Comparison of ENCODE assay signal across 9 mouse cellular contexts in the genomic region with DNA sequence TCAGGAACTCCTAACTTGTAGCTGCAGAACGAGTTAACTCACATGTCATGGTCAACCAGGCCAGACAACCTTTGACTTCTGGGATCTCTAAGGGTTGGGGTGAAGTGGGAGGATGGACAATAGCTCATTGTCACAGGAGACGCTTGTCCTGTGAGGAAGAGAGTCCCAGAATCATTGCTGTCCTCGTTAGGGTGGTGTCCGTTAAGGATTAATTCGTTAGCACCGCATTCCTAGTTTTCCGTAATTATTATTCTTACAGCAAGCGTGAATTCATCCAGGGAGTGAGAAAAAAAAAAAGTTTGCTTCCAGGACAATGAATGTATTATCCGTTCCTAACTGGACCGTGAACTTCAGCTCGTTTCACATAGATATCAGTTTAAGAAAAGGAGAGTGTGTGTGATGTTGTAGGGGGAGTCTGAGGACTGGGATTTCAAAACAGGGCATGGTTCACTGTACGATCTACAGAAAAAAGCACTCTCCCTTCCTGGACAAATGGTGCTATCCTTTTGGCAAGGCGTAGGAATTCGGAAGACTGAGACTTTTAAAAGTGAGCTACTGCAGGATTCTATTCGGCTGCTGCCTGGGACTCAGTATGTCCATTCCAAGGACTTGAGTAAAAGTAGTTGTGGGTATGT.
DNase-seq lines count a peak whose midpoint lies in the region; ATAC-seq and TF ChIP-seq lines count a peak whose summit lies in the region.
"Had no signal": no experiment of that assay in that cellular context is flagged by ENCODE, and none has a peak within 500 bp of the region (broad histone marks: within the 10 kb centered on the region; RNA-seq: fewer than 3 reads in every experiment).

No protein-coding gene starts in this region.

- no peaks in the 10 kb centered on the region for H3K4me1 ChIP-seq in heart, adult 2 months (ENCODE audit: control insufficient read depth, insufficient read depth, low read length)
- peaks cover 61% of the 10 kb centered on the region for H3K4me1 ChIP-seq in forebrain, embryonic 15.5 days
- peaks cover 22% of the 10 kb centered on the region for H3K4me1 ChIP-seq in limb, embryonic 14.5 days (ENCODE audit: control insufficient read depth, insufficient read depth, low read length)

- no peaks in the 10 kb centered on the region for H3K9me3 ChIP-seq in forebrain, embryonic 15.5 days
- no peaks in the 10 kb centered on the region for H3K9me3 ChIP-seq in limb, embryonic 14.5 days (ENCODE audit: control insufficient read depth, low read length)

- DNase-seq in heart, adult 2 months: no peak
- DNase-seq in heart, adult 11 months: no peak
- peak; percentile 85 for DNase-seq in Muller cell, postnatal 12 days (ENCODE audit: inconsistent ontology term)
- no peak for DNase-seq in limb, embryonic 14.5 days (ENCODE audit: low spot score)
- no peak for DNase-seq in liver
- DNase-seq in right cerebral cortex, postnatal 36 days (ENCODE audit: low spot score in 2 of 2): no peak
- DNase-seq in lung, postnatal 14 days: no peak
- DNase-seq: cerebellum, adult 9-11 months had no signal

- H3K27ac ChIP-seq in heart, adult 2 months: no peak overlapping the region; the same call in 1 of the 2 replicates
- peak overlapping the region; percentile 90 for H3K27ac ChIP-seq in forebrain, embryonic 15.5 days (replicated peaks)
- no peak overlapping the region for H3K27ac ChIP-seq in limb, embryonic 14.5 days (replicated peaks; ENCODE audit: low read depth, low read length)

- ATAC-seq in forebrain, embryonic 15.5 days (replicated peaks): peak; percentile 53
- ATAC-seq in limb, embryonic 14.5 days (ENCODE audit: low FRiP score, low read depth): no peak

- peak overlapping the region; percentile 46 for H3K4me2 ChIP-seq in forebrain, embryonic 15.5 days (replicated peaks)
- H3K4me2 ChIP-seq in limb, embryonic 14.5 days (replicated peaks; ENCODE audit: low read depth, low read length, severe bottlenecking): peak overlapping the region; percentile 33

- no peak for TF ChIP-seq POLR2A in heart, adult 2 months (IDR thresholded peaks at IDR 0.05; ENCODE audit: insufficient read depth, low read depth, low read length)
- no peak for TF ChIP-seq POLR2A in limb, embryonic 14.5 days (IDR thresholded peaks at IDR 0.05; ENCODE audit: borderline replicate concordance, extremely low read depth, insufficient read depth, insufficient read length)

- 0 out of 2 replicates have a peak overlapping the region, but pooled peaks have one; percentile 34 for H3K9ac ChIP-seq in heart, adult 2 months (ENCODE audit: low read depth, low read length)
- peak overlapping the region; percentile 45 for H3K9ac ChIP-seq in forebrain, embryonic 15.5 days (replicated peaks)
- no peak overlapping the region for H3K9ac ChIP-seq in limb, embryonic 14.5 days (ENCODE audit: low read depth, low read length, severe bottlenecking)

- no peaks in the 10 kb centered on the region for H3K79me2 ChIP-seq in heart, adult 2 months (replicated peaks; ENCODE audit: control insufficient read depth, insufficient read depth, low read length)

- intact Hi-C loops in heart, adult 2 months (cut with DNase I): no loop called here

- TF ChIP-seq CTCF in heart, adult 2 months (IDR thresholded peaks at IDR 0.05): no peak

- H3K4me3 ChIP-seq in heart, adult 2 months: no peak overlapping the region
- peak overlapping the region; percentile 36 for H3K4me3 ChIP-seq in forebrain, embryonic 15.5 days
- peak overlapping the region; percentile 3; the same call in 1 of the 2 replicates for H3K4me3 ChIP-seq in limb, embryonic 14.5 days (replicated peaks; ENCODE audit: low read length)

- no peaks in the 10 kb centered on the region for H3K27me3 ChIP-seq in heart, adult 2 months (ENCODE audit: control insufficient read depth, insufficient read depth, low read length)
- H3K27me3 ChIP-seq in forebrain, embryonic 15.5 days: no peaks in the 10 kb centered on the region
- H3K27me3 ChIP-seq in limb, embryonic 14.5 days (ENCODE audit: control insufficient read depth, insufficient read depth, low read length): peaks cover 22% of the 10 kb centered on the region

- no peaks in the 10 kb centered on the region for H3K36me3 ChIP-seq in heart, adult 2 months (ENCODE audit: control insufficient read depth, insufficient read depth, low read length)
- no peaks in the 10 kb centered on the region for H3K36me3 ChIP-seq in forebrain, embryonic 15.5 days
- H3K36me3 ChIP-seq in limb, embryonic 14.5 days (ENCODE audit: control insufficient read depth, insufficient read depth, low read length): no peaks in the 10 kb centered on the region

- no peak for TF ChIP-seq EP300 in heart, adult 2 months (IDR thresholded peaks at IDR 0.05; ENCODE audit: insufficient read depth, low read depth, low read length)

- 66% methylated on average over 15 of the region's 15 CpGs for WGBS in heart, adult 2 months
- 6% methylated on average over 15 of the region's 15 CpGs for WGBS in forebrain, embryonic 15.5 days
- WGBS in limb, embryonic 14.5 days: 45% methylated on average over 15 of the region's 15 CpGs
